Mouse (Mus musculus) liver (tissue): ENCODE data around the gene Gpr152.

ENCODE experiments used
- DNase-seq: peaks from one replicate; pipeline ENCODE4 v3.0.0-alpha.2; 2020; ENCODE audit warnings: mixed read lengths

Gpr152 gene

GRCm38 (mm10) chr19:4151898-4152297 lies 12.3 kb downstream of the Gpr152 start:
- DNase-seq, result no peak

DNA sequence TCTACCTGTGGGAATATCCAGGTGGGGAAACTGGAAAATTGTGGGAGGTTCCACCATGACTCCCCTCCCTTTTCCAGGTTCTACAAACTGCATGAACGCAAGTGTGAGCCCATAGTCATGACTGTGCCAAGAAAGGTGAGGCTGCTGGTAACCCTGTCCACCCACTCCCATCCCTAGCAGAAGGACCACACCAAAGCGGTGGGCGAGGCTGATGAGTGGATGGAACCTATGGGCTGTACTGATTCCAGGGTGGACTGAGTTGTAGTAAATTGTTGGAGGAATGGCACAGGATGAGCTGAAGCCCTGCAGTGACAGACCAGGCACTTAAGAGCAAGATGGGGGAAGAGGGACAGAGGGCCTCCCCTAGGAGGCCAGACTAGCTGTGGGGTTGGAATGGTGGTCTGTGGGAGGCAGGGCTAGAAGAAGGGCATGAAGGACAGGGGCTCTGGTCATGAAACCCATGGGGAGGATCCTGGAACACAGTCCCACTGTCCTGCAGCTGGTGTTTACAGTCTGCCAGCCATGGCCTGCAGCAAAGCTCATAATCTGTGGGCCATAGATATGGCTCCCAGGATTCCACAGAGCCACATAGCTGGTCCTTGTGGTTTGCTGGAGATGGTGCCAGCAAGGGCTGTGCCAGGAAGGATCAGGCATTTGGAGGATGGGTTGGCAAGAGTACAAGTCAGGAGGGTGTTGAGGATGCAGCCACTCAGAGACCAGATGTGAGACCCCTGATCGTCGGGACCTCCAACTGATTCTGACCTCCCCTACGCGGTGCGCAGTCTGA lies 13.1 kb downstream of the Gpr152 start:
- DNase-seq, result no peak

DNA sequence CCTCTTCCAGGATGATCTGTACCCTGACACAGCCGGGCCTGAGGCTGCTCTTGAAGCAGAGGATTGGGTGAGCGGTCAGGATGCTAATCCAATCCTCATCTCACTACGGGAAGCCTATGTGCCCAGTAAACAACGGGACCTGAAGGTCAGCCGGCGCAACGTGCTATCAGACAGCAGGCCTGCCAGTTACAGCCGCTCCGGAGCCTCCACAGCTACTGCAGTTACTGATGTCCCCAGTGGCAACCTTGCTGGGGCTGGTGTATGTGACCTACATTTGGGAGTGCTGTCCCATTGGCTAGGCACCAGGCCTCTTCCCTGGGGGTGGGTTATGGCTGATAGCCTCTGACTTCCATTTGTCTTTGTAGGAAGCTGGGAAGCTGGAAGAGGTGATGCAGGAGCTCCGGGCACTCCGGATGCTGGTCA lies 13.7 kb downstream of the Gpr152 start, which contains the start of gene Ptprcap:
Ptprcap (plus strand) TSS at position 373 of the 423 bp plus-strand sequence.
- no peak for DNase-seq

DNA sequence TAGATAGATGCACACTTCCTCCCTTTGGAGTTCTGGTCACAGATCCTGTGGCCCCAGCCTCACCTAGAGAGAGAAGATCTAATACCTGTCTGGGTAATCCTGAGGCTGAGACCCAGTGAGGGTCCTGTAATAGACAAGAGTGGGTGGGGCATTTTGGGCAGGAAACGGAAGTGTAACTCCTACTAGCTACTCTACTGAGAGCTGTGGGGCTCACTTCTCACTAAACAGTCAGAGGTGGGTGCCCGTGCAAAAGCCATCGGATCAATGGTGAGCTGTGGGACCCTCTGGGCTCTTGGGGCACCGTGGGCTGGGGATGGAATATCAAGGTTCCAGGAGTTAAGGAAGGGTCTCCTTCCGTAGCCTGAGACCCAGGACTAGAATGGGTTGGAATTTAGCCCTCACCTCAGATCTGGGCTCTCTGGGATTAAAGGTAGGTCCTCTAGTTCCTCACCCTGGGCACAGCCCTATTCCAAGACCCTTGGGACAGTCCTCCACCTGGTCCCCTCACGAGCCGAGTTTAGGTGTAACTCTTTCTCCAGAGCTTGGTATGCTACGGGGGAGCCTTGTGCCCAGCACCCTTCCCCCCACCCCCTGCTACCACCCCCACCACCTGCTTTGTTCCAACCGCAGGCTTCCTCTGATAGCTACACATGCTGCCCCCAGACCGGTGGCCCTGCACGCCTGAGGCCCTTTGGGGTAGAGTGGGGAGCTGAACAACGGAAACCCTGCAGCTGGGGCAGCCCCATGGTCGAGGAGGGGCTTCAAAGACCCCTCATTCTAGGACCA lies 15.0 kb downstream of the Gpr152 start:
- peak; percentile 37 for DNase-seq

DNA sequence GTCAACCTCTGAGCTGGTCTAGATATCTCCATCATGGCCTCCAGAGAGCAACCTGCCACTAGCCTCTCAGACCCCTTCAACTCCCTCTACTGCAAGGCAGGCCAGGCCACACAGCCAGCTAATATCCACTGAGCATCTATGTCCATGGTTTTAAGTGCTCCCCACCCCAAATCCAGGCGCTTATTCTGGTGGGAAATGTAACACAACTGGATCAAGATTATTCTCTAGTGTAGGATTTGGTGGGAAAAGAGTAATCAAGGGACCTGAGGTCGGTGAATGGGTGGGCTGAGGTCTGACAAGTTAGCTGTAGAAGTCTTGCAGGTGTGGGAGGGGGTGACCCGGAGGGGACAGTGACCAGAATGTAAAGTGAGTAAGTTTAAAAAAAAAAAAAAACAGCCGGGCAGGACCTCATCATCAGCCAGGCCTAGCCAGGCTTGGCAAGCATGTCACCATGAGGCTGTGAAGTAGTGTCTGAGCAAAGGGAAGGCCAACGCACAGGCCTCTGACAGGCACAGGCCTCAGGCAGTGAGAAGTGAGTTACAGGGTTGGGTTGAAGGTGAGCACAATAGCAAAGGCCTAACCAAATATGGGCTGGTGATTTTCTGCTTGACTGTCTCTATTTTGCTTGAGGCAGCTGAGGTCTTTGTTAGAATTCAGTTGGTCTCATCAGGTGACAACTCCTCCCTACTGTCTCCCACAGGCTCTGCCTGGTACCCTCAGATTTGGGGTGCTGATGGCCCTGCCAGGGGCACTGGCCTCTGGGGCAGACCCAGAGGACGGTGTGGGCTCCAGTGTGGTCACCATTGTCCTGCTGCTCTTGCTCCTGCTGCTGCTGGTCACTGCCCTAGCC lies 15.9 kb downstream of the Gpr152 start:
- DNase-seq, result no peak

DNA sequence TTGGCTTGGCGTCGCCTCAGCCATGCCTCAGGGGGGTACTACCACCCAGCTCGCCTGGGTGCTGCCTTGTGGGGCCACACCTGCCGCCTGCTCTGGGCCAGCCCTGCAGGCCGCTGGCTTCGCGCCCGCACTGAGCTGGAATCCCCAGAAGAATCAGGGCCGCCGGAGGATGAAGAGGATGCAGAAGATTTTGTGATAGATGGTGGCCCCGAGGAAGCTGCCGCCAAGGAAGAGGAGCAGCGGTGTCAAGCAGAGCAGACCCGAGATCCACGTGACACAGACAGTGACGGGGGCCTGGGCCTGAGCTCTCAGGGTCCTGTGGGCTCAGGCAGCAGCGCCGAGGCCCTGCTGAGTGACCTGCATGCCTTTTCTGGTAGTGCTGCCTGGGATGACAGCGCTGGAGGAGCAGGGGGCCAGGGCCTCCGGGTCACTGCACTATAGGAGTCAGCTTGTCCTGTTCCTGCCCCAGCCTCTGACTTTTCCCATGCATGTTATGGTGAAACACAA lies 16.5 kb downstream of the Gpr152 start:
- no peak for DNase-seq

- no peak for DNase-seq
Observed at GRCm38 (mm10) chr19:4156771-4157170, 17.2 kb downstream of the Gpr152 start.

DNA sequence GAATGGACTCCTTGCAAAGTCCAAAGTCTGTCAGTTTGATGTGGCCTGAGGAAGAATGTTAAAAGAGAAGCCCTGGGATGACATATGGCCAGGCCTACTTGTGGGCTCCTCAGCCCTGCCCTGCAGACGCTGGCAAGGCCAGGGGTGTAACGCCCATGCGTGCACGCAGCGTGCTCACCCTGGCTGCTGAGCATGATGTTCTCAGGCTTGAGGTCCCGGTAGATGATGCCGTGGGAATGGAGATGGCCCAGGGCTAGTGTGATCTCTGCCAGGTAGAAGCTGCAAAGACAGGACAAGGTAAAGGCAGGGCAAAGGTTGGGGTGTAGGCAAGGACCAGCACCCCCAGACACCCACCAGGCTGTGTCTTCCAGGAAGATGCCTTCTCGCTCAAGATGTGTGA lies 19.5 kb downstream of the Gpr152 start:
- no peak for DNase-seq

GRCm38 (mm10) chr19:4162646-4163542 lies 23.3 kb downstream of the Gpr152 start, which contains the start of gene Rps6kb2:
Rps6kb2 (minus strand) TSS chr19:4163354.
- peak; percentile 94 for DNase-seq

- DNase-seq, result no peak
Observed at GRCm38 (mm10) chr19:4163543-4163887, 23.9 kb downstream of the Gpr152 start.

DNA sequence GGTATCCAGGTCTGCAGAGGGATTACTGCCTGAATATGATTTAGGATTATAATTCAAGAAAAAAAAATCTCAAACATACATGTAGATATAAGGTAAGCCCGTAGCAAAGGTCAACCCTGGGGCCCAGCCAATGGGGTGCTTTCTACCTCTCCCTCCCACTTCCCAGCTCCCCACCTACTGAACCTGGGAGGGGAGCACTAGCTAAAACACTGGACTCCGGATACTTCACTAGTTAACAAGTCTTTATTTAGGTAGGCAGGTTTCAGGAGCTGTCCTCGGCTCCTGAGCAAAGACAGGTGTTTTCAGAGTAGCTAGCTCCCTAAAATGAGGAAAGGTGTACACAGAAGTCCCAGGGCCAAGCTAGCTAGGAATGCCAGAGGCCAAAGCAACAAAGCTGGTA lies 24.5 kb downstream of the Gpr152 start:
- no peak for DNase-seq

DNA sequence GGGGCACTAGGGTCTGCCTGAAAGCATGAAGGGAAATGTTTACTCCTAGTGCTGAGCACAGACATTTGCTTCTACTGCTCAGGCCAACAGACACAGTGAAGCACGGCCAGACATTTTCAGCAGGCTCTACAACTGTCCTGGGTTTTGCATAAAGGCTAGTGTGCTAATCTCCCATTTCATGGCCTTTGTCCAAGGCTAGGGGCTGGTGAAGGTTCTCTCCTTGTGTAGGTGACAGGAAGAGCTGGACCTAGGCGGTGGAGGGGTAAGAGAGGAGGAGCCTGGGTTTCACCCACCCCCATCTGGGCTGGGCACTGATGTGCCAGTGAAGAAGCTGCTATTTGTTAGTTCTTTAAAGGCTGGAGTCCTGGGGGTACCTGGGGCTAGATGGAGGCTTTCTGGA lies 25.1 kb downstream of the Gpr152 start:
- no peak for DNase-seq

- no peak for DNase-seq
Observed at GRCm38 (mm10) chr19:4166678-4167476, 27.3 kb downstream of the Gpr152 start.

DNA sequence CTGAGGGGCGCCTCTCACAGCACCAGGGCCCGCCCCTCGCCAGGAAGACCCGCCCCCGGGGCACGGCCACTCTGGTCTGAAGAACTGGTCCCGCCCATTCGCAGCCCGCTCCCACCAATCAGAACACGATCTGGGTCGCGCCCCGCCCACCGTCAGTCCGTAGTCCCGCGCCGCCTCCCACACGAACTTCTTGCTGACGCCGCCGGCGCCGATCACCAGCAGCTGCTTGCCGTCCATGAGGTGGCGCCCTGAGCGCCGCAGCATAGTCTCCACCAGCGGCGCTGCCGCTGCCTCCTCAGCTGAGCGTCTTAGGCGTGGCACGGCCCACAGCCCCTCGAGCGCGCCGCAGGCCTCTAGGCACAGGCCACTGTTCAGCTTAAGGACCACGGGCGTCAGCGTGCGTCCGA lies 29.8 kb downstream of the Gpr152 start:
- DNase-seq, result peak; percentile 100

DNA sequence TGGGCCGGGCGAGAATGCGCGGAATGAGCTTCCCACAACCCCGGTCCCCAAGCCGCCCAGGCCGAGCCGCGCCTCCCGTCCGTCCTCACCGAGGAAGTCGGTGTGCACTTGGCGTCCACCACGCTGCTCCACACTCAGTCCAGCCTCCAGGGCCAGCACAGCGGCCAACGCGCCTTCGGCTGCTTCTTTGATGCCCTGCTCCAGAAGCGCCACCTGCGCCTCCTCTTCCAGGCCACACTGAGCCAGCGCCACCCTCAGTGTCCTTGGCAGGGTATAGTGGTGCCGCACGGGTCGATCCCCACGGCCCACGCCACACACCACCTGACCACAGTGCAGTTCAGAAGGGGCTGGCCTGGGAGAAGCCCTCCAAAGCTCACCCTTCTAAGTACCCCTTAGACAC lies 30.2 kb downstream of the Gpr152 start:
- DNase-seq, result no peak

- no peak for DNase-seq
Observed at GRCm38 (mm10) chr19:4170723-4171392, 31.3 kb downstream of the Gpr152 start.

GRCm38 (mm10) chr19:4171393-4172290 lies 32.1 kb downstream of the Gpr152 start:
- DNase-seq, result no peak

- DNase-seq, result no peak
Observed at GRCm38 (mm10) chr19:4172925-4173324, 33.3 kb downstream of the Gpr152 start.

- DNase-seq, result no peak
Observed at GRCm38 (mm10) chr19:4175368-4175947, 35.9 kb downstream of the Gpr152 start, which contains the start of gene Carns1. Carns1 (minus strand) TSS chr19:4175479.
